Comparison of ENCODE assay signal across 8 mouse cellular contexts in genomic region chr13:74009791-74010614, GRCm38 (mm10). TPM values are rescaled to one million over a fixed set of nuclear protein-coding genes. Genes with fewer than 3 reads are reported as not detected.
DNase-seq lines count a peak whose midpoint lies in the region; ATAC-seq lines count a peak whose summit lies in the region.

No protein-coding gene starts in this region.

- intact Hi-C loops in left cerebral cortex, postnatal 10 days (cut with DNase I): no loop called here

- H3K9me3 ChIP-seq in intestine, embryonic 14.5 days (ENCODE audit: control insufficient read depth, low read length): no peaks in the 10 kb centered on the region

- 1% methylated on average over 55 of the region's 55 CpGs for WGBS in intestine, embryonic 14.5 days

- no peak overlapping the region for H3K27ac ChIP-seq in intestine, embryonic 14.5 days (ENCODE audit: low read depth)

- 0 out of 2 replicates have a peak, but pooled peaks cover 5% of the 10 kb centered on the region for H3K4me1 ChIP-seq in intestine, embryonic 14.5 days (replicated peaks; ENCODE audit: control insufficient read depth, insufficient read depth, low read length)

- H3K4me2 ChIP-seq in intestine, embryonic 14.5 days (ENCODE audit: low read length): peak overlapping the region; percentile 82

- DNase-seq in ZHBTc4 (ENCODE audit: low read depth, low spot score): peak; percentile 69
- peak; percentile 84 for DNase-seq in embryo, embryonic 10 days (ENCODE audit: low spot score)
- DNase-seq in gastrocnemius, postnatal 25 days: peak; percentile 53
- DNase-seq in intestine, embryonic 14.5 days (ENCODE audit: low spot score): peak; percentile 68
- peak; percentile 84 to 90 for DNase-seq in left cerebral cortex, postnatal 10 days (ENCODE audit: extremely low spot score in 1 of 2, low spot score in 2 of 2)
- peak; percentile 89 for DNase-seq in right cerebral cortex, postnatal 14 days
- DNase-seq in urinary bladder, postnatal 36 days (ENCODE audit: low spot score in 2 of 2): peak; percentile 59 to 78

- peaks cover 29% of the 10 kb centered on the region for H3K27me3 ChIP-seq in intestine, embryonic 14.5 days (replicated peaks; ENCODE audit: control insufficient read depth, insufficient read depth, low read length)

- peak; percentile 18; the same call in 1 of the 2 replicates for ATAC-seq in intestine, embryonic 14.5 days (replicated peaks; ENCODE audit: low FRiP score, low TSS enrichment, low read depth)
- ATAC-seq in megakaryocyte, adult 5-6 weeks (ENCODE audit: poor library complexity, severe bottlenecking): peak; percentile 13

- H3K9ac ChIP-seq in intestine, embryonic 14.5 days (ENCODE audit: low read length): peak overlapping the region; percentile 37; the same call in 1 of the 2 replicates

- peak overlapping the region; percentile 48 for H3K4me3 ChIP-seq in intestine, embryonic 14.5 days (ENCODE audit: low read depth, low read length)

- H3K36me3 ChIP-seq in intestine, embryonic 14.5 days (ENCODE audit: control insufficient read depth, insufficient read depth, low read length): no peaks in the 10 kb centered on the region

RNA-seq across cellular contexts. Expression of gene Tppp, which starts 0.8 kb away (rescaled TPM):
- 1 to 10 TPM; 5.2 to 5.8 TPM for total RNA-seq in gastrocnemius, postnatal 25 days (2021)
- 2.0 and 2.1 TPM in 2 replicates for polyA plus RNA-seq in intestine, embryonic 14.5 days (2014; fragmentation: Nextera tagmentation; extraction: Ambion mirVana)
- total RNA-seq in left cerebral cortex, postnatal 10 days (2021): 100 to 1,000 TPM; 123 to 126 TPM
- total RNA-seq in megakaryocyte, adult 5-6 weeks (2015): 0.05 and 0.16 TPM in 2 replicates
- 0.08 and 0.51 TPM in 2 replicates for total RNA-seq in megakaryocyte, adult 5-6 weeks (2017)

RNA-seq across cellular contexts. Expression of gene Zdhhc11, which starts 46.4 kb away (rescaled TPM):
- total RNA-seq in gastrocnemius, postnatal 25 days (2021): not detected
- not detected in 2 replicates for polyA plus RNA-seq in intestine, embryonic 14.5 days (2014; fragmentation: Nextera tagmentation; extraction: Ambion mirVana)
- total RNA-seq in left cerebral cortex, postnatal 10 days (2021): not detected
- total RNA-seq in megakaryocyte, adult 5-6 weeks (2015): not detected in 2 replicates
- total RNA-seq in megakaryocyte, adult 5-6 weeks (2017): not detected in 2 replicates

RNA-seq across cellular contexts. Expression of gene Cep72, which starts 52.1 kb away (rescaled TPM):
- under 1 TPM; 0.51 to 0.61 TPM for total RNA-seq in gastrocnemius, postnatal 25 days (2021)
- polyA plus RNA-seq in intestine, embryonic 14.5 days (2014; fragmentation: Nextera tagmentation; extraction: Ambion mirVana): 16.7 and 17.8 TPM in 2 replicates
- 1 to 10 TPM; 1.7 to 2.3 TPM for total RNA-seq in left cerebral cortex, postnatal 10 days (2021)
- 7.6 and 8.2 TPM in 2 replicates for total RNA-seq in megakaryocyte, adult 5-6 weeks (2015)
- total RNA-seq in megakaryocyte, adult 5-6 weeks (2017): 8.9 and 15.7 TPM in 2 replicates

Comparison
In these comparisons a context has a peak if more than half of its experiments do, and no peak if none do; other contexts are left out.
1. RNA of gene Tppp, which starts 0.8 kb away (total RNA-seq): 123 to 126 TPM in left cerebral cortex, postnatal 10 days; 5.2 to 5.8 TPM in gastrocnemius, postnatal 25 days and 0.05 to 0.51 TPM in megakaryocyte, adult 5-6 weeks; every median in the first group is over 10 times any median in the second.
2. Peak in every context shown above with its lines, with median percentiles within 50 percentile points of each other: DNase-seq.